Mouse (Mus musculus) right cerebral cortex, postnatal 4 days (tissue): ENCODE results near the gene Sim2.
A peak's percentile ranks its signal among the peaks of the same experiment; 100 is the strongest.

Experiments
- DNase-seq: peaks from one replicate; pipeline ENCODE4 v3.0.0-alpha.2; 2022

The Sim2 gene

GRCm38 (mm10) chr16:94084711-94085602 is at the start of gene Sim2:
TSS of gene Sim2 (plus strand) at chr16:94084931.
- DNase-seq: no peak

- no peak for DNase-seq
These were observed 47.5 kb upstream of the Sim2 start for GRCm38 (mm10) chr16:94037280-94037679.

- peak; percentile 58 for DNase-seq
These were observed 46.3 kb upstream of the Sim2 start for GRCm38 (mm10) chr16:94038272-94038985.

- DNase-seq: no peak
These were observed 45.8 kb upstream of the Sim2 start for GRCm38 (mm10) chr16:94038986-94039341.

- DNase-seq: no peak
These were observed 44.2 kb upstream of the Sim2 start for GRCm38 (mm10) chr16:94040485-94040884.

GRCm38 (mm10) chr16:94041065-94041712 is 43.5 kb upstream of the Sim2 start:
- DNase-seq: no peak

GRCm38 (mm10) chr16:94043797-94044196 is 40.9 kb upstream of the Sim2 start:
- DNase-seq: no peak

GRCm38 (mm10) chr16:94044996-94045395 is 39.7 kb upstream of the Sim2 start:
- no peak for DNase-seq

- no peak for DNase-seq
These were observed 34.4 kb upstream of the Sim2 start for GRCm38 (mm10) chr16:94050368-94050767.

GRCm38 (mm10) chr16:94055176-94055575 is 29.6 kb upstream of the Sim2 start:
- DNase-seq: no peak

- no peak for DNase-seq
These were observed 29.2 kb upstream of the Sim2 start for GRCm38 (mm10) chr16:94055576-94055975.

- DNase-seq: no peak
These were observed 24.9 kb upstream of the Sim2 start for GRCm38 (mm10) chr16:94059820-94060219.

- no peak for DNase-seq
These were observed 20.5 kb upstream of the Sim2 start for GRCm38 (mm10) chr16:94064211-94064610.

- DNase-seq: no peak
These were observed 18.7 kb upstream of the Sim2 start for GRCm38 (mm10) chr16:94065728-94066674.

- no peak for DNase-seq
These were observed 18.0 kb upstream of the Sim2 start for GRCm38 (mm10) chr16:94066771-94067170.

- no peak for DNase-seq
These were observed 17.5 kb upstream of the Sim2 start for GRCm38 (mm10) chr16:94067280-94067679.

GRCm38 (mm10) chr16:94069061-94069460 is 15.7 kb upstream of the Sim2 start:
- DNase-seq: no peak

GRCm38 (mm10) chr16:94070920-94071319 is 13.8 kb upstream of the Sim2 start:
- DNase-seq: no peak

- DNase-seq: no peak
These were observed 13.3 kb upstream of the Sim2 start for GRCm38 (mm10) chr16:94071468-94071867.

GRCm38 (mm10) chr16:94075362-94076027 is 9.2 kb upstream of the Sim2 start:
- DNase-seq: no peak

GRCm38 (mm10) chr16:94078318-94079074 is 6.2 kb upstream of the Sim2 start:
- DNase-seq: no peak
